Mouse (Mus musculus): ENCODE measurements around the gene Gpr37l1.
"Not testable (repeated sequence)": the region's sequence is repeated elsewhere in the genome, so short reads cannot be mapped to it uniquely, and the experiment has no call there.

Gene Gpr37l1

GRCm38 (mm10) chr1:135124573-135125363 lies 42.7 kb downstream of the Gpr37l1 start:
- no peak for DNase-seq (ENCODE audit: low read depth, low spot score)

DNA sequence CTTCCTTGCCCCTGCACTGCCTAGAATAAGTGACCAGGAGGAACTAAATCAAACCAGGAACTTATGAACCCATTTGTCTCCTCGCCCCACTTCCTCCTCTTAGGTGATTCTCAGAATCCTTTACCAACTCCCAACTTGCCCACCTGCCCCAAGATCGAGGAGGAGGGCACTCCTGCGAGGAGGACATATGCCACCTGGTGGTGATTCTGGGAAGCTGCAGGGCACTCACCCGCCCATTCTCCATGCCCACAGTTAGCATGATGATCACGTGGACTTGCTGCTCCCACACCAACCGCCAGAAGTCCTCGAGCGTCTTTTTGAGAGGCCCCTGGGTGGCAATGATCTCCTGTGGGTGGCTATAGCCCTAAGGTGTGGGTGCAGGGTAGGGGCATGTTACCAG lies 54.8 kb downstream of the Gpr37l1 start:
- peak; percentile 85 for DNase-seq (ENCODE audit: low read depth, low spot score)

DNA sequence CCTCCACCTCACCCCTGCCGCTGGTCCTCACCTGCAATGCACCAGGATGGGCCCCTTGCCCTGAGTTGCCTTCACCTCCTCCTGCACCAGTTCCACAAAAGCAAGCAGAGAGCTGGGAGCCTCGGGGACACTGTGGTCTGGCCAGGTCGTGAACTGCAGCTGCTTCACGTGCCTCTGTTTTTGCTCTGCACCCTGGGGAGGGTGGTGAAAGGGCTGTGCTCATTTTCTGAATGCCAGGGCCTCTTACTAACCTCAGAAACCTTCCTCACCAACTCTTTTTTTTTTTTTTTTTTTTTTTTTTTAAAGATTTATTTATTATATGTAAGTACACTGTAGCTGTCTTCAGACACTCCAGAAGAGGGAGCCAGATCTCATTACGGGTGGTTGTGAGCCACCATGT lies 56.2 kb downstream of the Gpr37l1 start:
- DNase-seq (ENCODE audit: low read depth, low spot score), result not testable (repeated sequence)

Data from ZHBTc4 (cell line).